ENCODE assay signal across 8 mouse cellular contexts in genomic region chr14:40958986-40959381, GRCm38 (mm10). TPM values are rescaled to one million over a fixed set of nuclear protein-coding genes. Genes with fewer than 3 reads are reported as not detected.
DNase-seq lines count a peak whose midpoint lies in the region; ATAC-seq and TF ChIP-seq lines count a peak whose summit lies in the region.

No protein-coding gene starts in this region.

- peak overlapping the region; percentile 66 for H3K27ac ChIP-seq in cortical plate, adult 2 months (ENCODE audit: insufficient read depth, low read length)
- H3K27ac ChIP-seq in hindbrain, embryonic 12.5 days = peak overlapping the region; percentile 98
- H3K27ac ChIP-seq in liver, embryonic 12.5 days = peak overlapping the region; percentile 77
- peak overlapping the region; percentile 46 for H3K27ac ChIP-seq in neural tube, embryonic 15.5 days (replicated peaks)

- H3K9ac ChIP-seq in hindbrain, embryonic 12.5 days = no peak overlapping the region
- peak overlapping the region; percentile 42; the same call in 1 of the 2 replicates for H3K9ac ChIP-seq in liver, embryonic 12.5 days
- no peak overlapping the region for H3K9ac ChIP-seq in neural tube, embryonic 15.5 days (replicated peaks)

- H3K4me3 ChIP-seq in cortical plate, adult 2 months (ENCODE audit: insufficient read depth, low read length) = no peak overlapping the region
- H3K4me3 ChIP-seq in hindbrain, embryonic 12.5 days = no peak overlapping the region
- H3K4me3 ChIP-seq in liver, embryonic 12.5 days = no peak overlapping the region
- no peak overlapping the region for H3K4me3 ChIP-seq in neural tube, embryonic 15.5 days (replicated peaks)

- no peaks in the 10 kb centered on the region for H3K27me3 ChIP-seq in hindbrain, embryonic 12.5 days
- H3K27me3 ChIP-seq in liver, embryonic 12.5 days (replicated peaks) = no peaks in the 10 kb centered on the region
- no peaks in the 10 kb centered on the region for H3K27me3 ChIP-seq in neural tube, embryonic 15.5 days (replicated peaks)

- ATAC-seq in hindbrain, embryonic 12.5 days (ENCODE audit: low FRiP score) = no peak
- ATAC-seq in liver, embryonic 12.5 days = no peak
- no peak for ATAC-seq in neural tube, embryonic 15.5 days (ENCODE audit: low FRiP score)

- H3K36me3 ChIP-seq in hindbrain, embryonic 12.5 days = no peaks in the 10 kb centered on the region
- no peaks in the 10 kb centered on the region for H3K36me3 ChIP-seq in liver, embryonic 12.5 days
- no peaks in the 10 kb centered on the region for H3K36me3 ChIP-seq in neural tube, embryonic 15.5 days

- peak; percentile 46 for DNase-seq in adrenal gland, adult 2 months
- DNase-seq in adrenal gland, adult 18-20 months (ENCODE audit: low spot score in 2 of 2) = no peak
- no peak for DNase-seq in layer of hippocampus, adult 9-10 months (ENCODE audit: low spot score)
- no peak for DNase-seq in urinary bladder, postnatal 25 days (ENCODE audit: low spot score)

- peaks cover 26% of the 10 kb centered on the region for H3K4me1 ChIP-seq in cortical plate, adult 2 months (ENCODE audit: control insufficient read depth, insufficient read depth, low read length)
- peaks cover 83% of the 10 kb centered on the region for H3K4me1 ChIP-seq in hindbrain, embryonic 12.5 days
- peaks cover 92% of the 10 kb centered on the region for H3K4me1 ChIP-seq in liver, embryonic 12.5 days
- peaks cover 69% of the 10 kb centered on the region for H3K4me1 ChIP-seq in neural tube, embryonic 15.5 days

- no peak overlapping the region; the same call in 1 of the 2 replicates for H3K4me2 ChIP-seq in hindbrain, embryonic 12.5 days (replicated peaks)
- H3K4me2 ChIP-seq in liver, embryonic 12.5 days = peak overlapping the region; percentile 32
- no peak overlapping the region for H3K4me2 ChIP-seq in neural tube, embryonic 15.5 days

- TF ChIP-seq CTCF in cortical plate, adult 2 months (IDR thresholded peaks at IDR 0.05; ENCODE audit: extremely low read depth, insufficient read depth, low read length) = no peak

- WGBS in hindbrain, embryonic 12.5 days = 29% methylated on average over 2 of the region's 2 CpGs
- 51% methylated on average over 2 of the region's 2 CpGs for WGBS in liver, embryonic 12.5 days (ENCODE audit: insufficient replicate concordance)
- WGBS in neural tube, embryonic 15.5 days = 46% methylated on average over 2 of the region's 2 CpGs

- H3K9me3 ChIP-seq in hindbrain, embryonic 12.5 days (replicated peaks) = no peaks in the 10 kb centered on the region
- H3K9me3 ChIP-seq in liver, embryonic 12.5 days (replicated peaks) = no peaks in the 10 kb centered on the region
- no peaks in the 10 kb centered on the region for H3K9me3 ChIP-seq in neural tube, embryonic 15.5 days (replicated peaks)

- TF ChIP-seq POLR2A in cortical plate, adult 2 months (IDR thresholded peaks at IDR 0.05; ENCODE audit: extremely low read depth, insufficient read depth, low read length) = no peak

RNA-seq across cellular contexts. Expression of gene Tspan14, which starts 7.6 kb away (rescaled TPM):
- total RNA-seq in adrenal gland, adult 2 months (2021) = 10 to 100 TPM; 26.3 to 35.8 TPM
- polyA plus RNA-seq in adrenal gland, adult 2 months (2012; rRNA removed) = 30.7 and 31.2 TPM in 2 replicates
- 10 to 100 TPM; 33.7 to 35.0 TPM for total RNA-seq in adrenal gland, adult 18-20 months (2021)
- 60.9 and 61.0 TPM in 2 replicates for polyA plus RNA-seq in cortical plate, adult 2 months (2012; rRNA removed)
- polyA plus RNA-seq in hindbrain, embryonic 12.5 days (2016; fragmentation: Nextera tagmentation; extraction: Ambion mirVana) = 84.3 and 95.0 TPM in 2 replicates
- polyA plus RNA-seq in liver, embryonic 12.5 days (2016; fragmentation: Nextera tagmentation; extraction: Ambion mirVana) = 44.5 and 44.6 TPM in 2 replicates
- 45.5 and 53.0 TPM in 2 replicates for polyA plus RNA-seq in neural tube, embryonic 15.5 days (2015; fragmentation: Nextera tagmentation; extraction: Ambion mirVana)

RNA-seq across cellular contexts. Expression of gene Fam213a, which starts 54.6 kb away (rescaled TPM):
- 100 to 1,000 TPM in 1 of 2 experiments, 10 to 100 TPM in 1; 98.0 to 158 TPM for total RNA-seq in adrenal gland, adult 2 months (2021)
- 26.2 and 36.3 TPM in 2 replicates for polyA plus RNA-seq in adrenal gland, adult 2 months (2012; rRNA removed)
- total RNA-seq in adrenal gland, adult 18-20 months (2021) = 100 to 1,000 TPM; 109 to 216 TPM
- polyA plus RNA-seq in cortical plate, adult 2 months (2012; rRNA removed) = 123 and 125 TPM in 2 replicates
- 62.5 and 65.1 TPM in 2 replicates for polyA plus RNA-seq in hindbrain, embryonic 12.5 days (2016; fragmentation: Nextera tagmentation; extraction: Ambion mirVana)
- polyA plus RNA-seq in liver, embryonic 12.5 days (2016; fragmentation: Nextera tagmentation; extraction: Ambion mirVana) = 77.7 and 79.0 TPM in 2 replicates
- 93.2 and 96.7 TPM in 2 replicates for polyA plus RNA-seq in neural tube, embryonic 15.5 days (2015; fragmentation: Nextera tagmentation; extraction: Ambion mirVana)

Comparison
In these comparisons a context has a peak if more than half of its experiments do, and no peak if none do; other contexts are left out.
1. H3K27ac ChIP-seq: peak in every context shown above with its lines; median percentile 98 in hindbrain, embryonic 12.5 days; 77 in liver, embryonic 12.5 days; 66 in cortical plate, adult 2 months; 46 in neural tube, embryonic 15.5 days.